Mouse (Mus musculus): Measurements from ENCODE around the gene Fam83c. TPM values are rescaled to one million over a fixed set of nuclear protein-coding genes. Genes with fewer than 3 reads are reported as not detected.
"Not testable (repeated sequence)": the region's sequence is repeated elsewhere in the genome, so short reads cannot be mapped to it uniquely, and the experiment has no call there.

The Fam83c gene
- total RNA-seq (2022): not detected

DNA sequence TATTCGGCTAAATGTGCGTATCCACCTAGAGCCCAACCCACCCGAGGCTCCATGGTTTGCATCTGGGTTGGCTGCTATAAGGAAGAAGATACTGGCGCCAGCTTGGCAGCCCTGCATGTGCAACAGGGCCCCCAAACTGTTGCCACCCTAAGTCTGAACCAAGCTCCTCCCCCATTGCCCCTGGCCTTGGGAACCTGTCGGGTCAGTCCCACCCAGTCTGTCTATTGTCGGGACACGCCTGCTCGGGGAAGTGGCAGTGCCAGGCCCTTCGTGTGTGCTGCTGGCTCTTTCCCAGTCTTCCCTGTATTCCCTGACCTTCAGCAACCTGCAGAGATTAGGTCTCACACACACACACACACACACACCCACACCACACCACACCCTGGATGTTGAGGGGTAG lies at the start of gene Fam83c:
Fam83c (minus strand) TSS at position 123 of the 400 bp plus-strand sequence.
- DNase-seq (ENCODE audit: low spot score in 2 of 2): no peak

DNA sequence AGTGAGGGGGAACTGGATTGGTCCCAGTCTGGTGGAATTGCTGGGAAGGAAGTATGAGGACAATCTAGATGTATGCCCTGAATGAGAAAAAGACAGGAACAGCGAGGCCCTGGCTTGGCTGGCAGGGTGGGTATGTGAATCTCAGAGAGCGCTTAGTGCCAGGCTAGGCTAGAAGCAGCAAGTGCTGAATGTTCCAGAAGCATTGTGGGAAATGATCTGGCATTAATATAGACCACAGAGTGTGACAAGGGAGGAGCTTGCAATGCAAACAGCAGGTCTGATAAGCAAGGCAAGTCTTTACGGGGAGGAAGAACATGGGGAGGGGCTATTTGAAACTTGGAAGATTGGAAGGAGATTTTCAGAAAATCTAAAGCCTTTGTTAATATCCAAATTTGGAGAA lies 47.4 kb upstream of the Fam83c start:
- no peak for DNase-seq (ENCODE audit: low spot score in 2 of 2)

DNA sequence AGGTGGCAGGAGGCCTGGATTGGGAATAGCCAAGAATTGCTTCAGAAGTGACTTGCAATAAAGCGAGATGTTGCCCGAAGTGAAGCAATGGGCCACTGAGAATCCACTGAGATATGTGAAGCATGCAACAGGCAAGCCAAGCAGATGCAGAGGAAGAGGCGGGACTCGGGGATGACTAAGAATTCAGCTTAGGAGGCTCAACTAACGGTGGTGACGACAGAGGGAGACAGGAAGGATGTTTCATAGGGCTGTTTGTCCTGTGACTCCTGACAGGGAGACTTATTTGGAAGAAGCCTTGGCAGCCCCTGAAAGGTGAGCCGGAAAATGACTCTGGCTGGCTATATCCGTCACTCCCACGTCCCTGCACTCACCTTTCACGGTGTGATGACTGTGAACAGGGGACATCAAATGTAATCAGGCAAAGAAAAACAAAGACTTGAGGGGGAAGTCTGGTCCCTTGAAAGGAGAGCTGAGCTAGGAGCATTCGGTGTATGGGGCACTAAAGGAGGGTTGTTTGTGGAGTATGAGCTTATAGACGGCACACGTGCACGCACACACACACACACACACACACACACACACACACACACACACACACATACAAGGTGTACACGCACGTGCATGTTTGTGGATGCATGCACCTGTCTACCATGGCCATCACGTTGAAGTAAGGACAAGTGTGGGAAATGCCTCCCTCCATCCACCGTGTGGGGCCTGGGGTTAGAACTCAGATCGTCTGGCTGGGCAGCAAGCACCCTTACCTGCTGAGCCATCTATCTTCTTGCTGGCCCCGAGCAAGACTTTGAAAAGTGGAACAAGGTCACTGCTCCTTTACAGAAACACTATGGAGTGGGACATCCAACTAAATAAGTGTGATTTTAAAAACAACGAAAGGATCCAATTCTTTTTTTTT lies 44.6 kb upstream of the Fam83c start:
- no peak for DNase-seq (ENCODE audit: low spot score in 2 of 2)

DNA sequence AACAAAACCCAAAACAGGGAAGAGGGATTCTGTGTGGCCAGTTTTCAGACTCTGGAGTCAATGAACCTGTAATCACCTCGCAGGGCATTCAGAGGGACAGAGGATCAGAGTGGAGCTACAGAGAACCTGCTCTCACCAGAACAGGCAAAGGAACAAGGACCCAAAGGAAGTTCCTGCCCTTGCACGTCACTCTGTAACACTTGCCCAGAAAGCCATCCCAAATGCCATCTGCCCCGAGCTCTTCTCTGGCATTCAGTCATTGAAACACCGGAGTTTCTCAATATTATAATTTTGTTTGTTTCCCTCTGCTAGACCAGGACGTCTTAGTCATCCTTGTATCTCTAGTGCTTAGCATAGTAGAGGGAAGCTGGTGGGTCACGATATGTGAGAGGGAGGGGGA lies 39.0 kb upstream of the Fam83c start:
- no peak for DNase-seq (ENCODE audit: low spot score in 2 of 2)

DNA sequence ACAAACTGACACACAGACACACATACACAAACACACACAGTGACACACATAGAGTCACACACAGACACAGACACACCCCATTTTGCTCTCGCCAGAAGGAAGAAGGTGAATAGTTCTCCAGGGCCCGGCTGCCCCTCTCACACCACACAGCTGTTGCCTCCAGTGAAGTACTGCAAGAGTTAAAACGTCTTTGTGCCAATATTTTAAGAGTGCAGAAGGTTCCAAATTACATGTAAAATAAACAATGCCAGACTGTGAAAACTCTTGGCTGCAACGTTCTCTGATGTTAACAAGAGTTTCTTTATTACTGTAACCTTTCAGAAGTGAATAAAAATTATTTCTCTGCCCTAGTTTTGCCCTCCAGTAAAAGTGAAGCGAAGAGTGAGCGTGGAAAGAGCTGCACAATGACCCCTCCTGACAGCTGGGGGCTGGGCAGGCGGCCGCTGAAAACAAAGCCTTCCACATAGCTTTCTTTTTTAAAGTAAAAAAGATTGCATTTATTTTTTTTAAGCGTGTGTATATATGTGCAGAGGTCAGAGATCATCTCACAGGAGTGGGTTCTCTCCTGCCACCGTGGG lies 38.4 kb upstream of the Fam83c start:
- no peak for DNase-seq (ENCODE audit: low spot score in 2 of 2)

DNA sequence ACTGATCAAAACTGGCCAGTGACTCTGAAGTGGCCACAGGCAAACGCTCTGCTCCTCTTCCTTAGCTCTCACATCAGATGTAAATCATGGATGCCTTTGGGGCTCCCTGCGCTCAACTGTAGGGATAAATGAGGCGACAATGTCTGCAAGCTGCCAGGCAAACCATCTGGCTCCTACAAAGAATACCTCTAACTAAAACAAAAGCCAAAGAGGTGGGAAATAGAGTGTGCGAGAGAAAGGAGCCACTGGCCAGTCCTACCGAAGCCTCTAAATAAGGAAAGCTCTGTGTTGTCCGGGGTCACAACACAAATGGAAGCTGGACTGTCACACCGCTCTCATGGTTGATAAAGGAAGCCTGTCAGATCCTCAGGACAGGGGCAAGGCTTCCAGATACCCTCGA lies 37.8 kb upstream of the Fam83c start:
- no peak for DNase-seq (ENCODE audit: low spot score in 2 of 2)

DNA sequence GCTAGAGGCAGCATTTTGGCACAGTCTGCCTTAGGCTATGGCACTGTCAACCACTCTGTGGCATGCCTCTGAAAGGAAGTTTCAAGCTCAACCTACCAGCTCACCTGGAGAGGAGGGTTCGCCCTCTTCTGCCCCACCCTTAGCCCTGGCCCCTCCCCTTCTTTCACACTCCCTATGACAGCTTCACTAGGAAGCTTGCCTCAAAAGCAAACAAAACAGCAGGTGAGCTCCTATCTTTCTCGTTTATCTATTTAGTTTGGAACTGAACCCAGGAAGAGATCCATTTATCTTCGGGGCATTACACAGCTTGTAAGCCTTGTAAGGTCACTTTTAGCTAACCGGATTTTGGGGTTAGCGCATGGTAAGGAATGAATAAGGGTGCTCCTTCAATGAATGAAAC lies 35.1 kb upstream of the Fam83c start:
- DNase-seq (ENCODE audit: low spot score in 2 of 2): no peak

DNA sequence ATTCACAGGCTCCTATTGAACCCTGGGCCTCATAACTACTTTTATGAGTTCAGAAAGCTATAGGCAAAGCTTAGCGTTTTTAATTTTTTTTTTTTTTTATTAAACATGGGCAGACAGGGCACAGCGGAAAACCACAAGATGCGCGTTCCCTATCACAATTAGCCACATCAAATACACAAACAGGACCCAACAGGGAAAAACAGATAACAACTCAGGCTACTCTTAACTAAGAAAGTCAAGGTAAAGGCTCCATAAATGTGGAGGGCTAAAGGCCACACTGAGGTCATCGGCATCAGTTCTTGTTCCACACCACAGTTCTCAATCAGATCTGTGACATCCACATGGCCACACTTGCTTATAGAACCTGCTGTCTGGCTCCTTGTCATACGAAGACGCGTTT lies 33.7 kb upstream of the Fam83c start:
- DNase-seq (ENCODE audit: low spot score in 2 of 2): no peak

DNA sequence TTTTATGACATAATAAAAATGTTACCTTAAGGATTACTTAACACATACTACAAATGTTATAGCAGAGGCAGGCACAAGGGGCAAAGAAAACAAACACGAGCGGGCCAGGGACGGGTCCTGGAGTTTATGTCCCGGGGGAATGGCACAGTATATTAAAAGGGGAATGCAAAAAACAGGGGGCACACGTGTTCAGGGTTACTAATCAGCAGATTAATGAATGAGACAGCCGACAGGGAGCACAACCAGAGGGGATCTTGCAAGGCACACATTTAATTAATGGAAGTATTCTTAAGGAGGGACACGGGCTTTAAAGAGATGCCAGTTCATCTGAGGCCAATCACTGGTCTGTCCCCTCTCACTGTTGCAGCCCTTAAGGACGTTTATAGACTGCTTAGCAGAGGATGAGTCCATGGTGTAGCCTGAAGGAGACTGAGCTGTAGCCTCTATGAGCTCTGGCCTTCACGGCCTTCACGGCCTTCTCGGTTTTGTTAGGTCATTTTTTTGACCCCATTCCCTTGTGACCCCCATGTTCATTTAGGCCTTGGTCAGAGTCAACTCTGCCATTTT lies 28.7 kb upstream of the Fam83c start:
- DNase-seq (ENCODE audit: low spot score in 2 of 2): no peak

DNA sequence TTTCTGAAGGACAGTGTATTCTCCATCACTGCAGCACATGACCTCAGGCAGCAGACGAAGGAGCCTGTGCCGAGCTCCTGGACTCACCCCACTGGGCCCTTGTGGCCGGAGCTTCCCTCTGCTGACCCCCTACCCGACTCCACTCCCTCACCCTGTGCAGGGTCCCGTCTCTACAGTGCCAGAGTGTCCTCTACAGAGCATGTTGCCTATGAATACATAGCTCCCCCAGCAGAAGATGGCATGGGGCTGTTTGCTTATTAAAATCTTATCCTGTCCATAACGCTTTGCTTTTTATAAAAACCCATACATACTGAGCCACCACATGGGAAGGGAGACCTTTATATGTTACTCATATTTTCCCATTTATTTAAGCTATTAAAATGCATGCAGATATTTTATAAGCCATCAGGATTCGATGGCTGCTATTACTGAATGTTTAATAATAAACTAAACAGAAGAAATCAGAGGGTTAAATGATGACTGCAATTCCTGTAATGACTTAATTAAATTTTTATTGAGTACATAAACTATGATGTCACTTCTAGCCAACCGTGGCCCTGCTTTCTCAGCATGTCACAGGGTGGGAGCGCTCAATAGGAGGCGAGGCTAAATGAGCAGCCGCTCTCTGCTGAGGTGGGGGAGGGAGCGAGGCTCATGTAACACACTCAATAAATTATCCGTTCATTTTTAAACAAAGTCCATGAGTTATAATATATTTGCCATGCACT lies 28.1 kb upstream of the Fam83c start:
- no peak for DNase-seq (ENCODE audit: low spot score in 2 of 2)

DNA sequence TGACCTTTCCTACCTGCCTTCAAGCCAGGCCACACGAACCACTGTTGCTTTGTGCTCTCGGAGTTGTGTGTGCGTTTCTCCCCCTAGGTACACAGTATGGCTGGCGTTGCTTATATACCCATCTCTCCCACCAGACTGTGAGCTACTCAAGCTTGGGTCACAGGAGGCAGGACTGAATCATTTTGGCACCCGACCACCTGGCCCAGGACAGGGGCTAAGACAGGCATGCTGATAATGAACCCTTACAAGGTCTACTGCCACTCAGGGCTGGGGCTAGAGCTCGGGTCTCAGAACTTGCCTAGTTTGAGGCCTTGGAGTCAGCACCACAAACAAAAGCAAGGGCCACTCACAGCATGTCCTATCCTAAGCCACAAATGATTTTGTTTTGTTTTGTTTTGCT lies 26.9 kb upstream of the Fam83c start:
- no peak for DNase-seq (ENCODE audit: low spot score in 2 of 2)

DNA sequence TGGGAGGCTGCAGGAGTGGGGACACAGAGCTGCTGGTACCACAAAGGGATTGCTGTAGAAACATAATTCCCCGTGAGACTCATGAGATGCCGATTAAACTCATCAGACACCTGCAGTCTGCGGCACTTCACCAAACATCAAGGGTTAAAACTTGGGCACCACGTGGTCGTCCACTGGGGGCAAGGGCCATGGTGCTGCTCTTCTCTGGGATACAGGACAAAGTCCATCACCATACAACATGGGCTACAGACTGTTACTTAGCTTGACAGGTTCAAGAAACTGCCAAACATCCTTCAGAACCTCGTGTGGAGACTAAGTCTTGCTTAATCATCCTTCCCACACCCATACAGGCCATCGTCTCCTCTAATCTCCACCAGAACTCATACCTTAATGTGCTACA lies 25.4 kb upstream of the Fam83c start:
- DNase-seq (ENCODE audit: low spot score in 2 of 2): no peak

DNA sequence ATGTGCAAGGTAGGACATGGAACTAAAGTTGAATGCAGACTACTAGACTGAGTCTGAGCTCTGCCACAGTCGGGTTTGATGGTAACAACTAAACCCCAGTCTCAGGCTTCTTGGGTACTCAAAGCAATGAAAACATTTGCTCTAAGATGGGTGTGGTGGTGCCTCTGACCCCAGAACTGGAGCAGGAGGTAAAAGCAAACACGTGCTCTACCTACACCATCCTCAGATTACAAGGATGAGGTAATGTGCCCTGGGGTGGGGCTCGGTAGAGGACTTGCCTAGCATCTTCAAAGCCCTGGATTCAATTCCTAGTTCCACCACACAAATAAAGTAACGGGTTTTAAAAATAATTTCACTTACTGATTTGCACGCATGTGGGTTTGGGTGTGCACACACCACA lies 17.9 kb upstream of the Fam83c start:
- no peak for DNase-seq (ENCODE audit: low spot score in 2 of 2)

DNA sequence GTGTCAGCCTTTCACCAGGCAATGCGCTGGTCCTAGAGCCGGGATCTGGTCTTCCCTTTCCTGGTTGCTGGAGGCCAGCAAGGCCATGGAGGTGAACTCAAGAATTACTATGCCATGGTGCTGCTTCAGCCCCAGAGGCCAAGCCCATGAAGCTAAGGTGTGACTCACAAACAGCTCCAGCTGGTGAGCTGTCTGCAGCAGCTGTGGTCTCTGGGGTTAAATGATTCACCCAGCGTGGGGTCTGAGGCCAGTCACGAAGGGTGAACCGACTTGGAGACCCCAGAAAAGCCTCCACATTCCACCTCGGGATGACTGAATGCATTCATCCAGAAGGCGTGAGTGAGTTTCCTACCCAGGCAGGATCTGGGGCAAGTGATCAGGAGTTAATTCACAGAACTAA lies 15.5 kb upstream of the Fam83c start:
- DNase-seq (ENCODE audit: low spot score in 2 of 2): no peak

DNA sequence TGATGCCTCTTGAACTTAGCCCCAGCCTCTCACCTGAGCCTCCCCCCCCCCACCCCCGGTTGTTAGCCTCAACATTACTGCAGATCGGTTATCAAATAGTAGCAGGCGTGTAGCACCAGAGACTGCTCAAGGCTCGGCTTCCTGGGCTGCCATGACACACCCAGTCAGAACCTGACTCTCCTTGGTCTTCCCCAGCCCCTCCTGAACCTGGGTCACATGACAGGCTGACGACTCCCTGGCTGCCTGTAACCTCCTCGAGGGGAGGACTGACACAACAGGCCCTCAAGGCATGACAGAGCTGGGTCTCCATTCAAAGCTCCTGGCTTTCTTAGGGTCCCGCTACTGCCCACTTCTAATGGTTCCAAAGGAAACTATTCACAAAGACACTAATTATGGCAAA lies 14.8 kb upstream of the Fam83c start:
- no peak for DNase-seq (ENCODE audit: low spot score in 2 of 2)

DNA sequence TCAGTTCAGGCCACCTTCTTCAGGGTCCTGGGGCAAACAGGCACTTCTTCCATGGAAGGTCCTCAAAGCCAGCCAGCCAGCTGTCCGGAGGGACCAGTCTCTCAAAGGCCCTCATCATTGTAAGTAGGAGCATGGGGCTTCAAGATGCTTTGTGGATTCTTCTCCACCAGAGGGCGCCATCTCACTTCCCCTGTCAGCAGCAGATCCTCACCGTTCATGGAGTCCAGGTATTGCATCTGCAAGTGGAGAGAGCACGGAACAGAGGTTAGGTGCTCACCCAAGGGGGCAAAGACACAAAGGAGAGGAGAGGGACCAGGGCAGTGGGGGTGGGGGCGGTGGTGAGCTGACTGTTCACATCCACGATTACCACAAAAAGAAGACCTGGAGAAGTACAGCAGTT lies 13.6 kb upstream of the Fam83c start:
- DNase-seq (ENCODE audit: low spot score in 2 of 2): peak; percentile 57 to 82

DNA sequence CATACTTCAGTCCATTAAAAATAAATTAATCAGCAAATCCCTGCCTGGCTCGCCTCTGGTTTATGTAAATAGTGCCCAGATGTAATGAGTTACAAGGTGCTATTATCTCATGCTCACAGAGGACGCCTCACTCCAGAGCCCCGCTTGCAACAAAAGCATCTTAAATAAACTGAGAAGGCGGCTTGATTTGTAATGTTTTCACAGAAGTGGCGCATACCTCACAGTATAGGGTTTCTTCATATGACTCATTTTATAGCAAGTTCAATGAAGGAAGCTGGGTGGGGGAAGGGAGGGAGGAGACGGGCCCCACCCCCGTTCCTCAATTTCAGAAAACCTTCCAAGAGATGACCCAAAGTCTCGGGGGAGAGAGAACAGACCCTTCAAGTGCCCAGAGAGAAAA lies 12.3 kb upstream of the Fam83c start:
- DNase-seq (ENCODE audit: low spot score in 2 of 2): no peak

DNA sequence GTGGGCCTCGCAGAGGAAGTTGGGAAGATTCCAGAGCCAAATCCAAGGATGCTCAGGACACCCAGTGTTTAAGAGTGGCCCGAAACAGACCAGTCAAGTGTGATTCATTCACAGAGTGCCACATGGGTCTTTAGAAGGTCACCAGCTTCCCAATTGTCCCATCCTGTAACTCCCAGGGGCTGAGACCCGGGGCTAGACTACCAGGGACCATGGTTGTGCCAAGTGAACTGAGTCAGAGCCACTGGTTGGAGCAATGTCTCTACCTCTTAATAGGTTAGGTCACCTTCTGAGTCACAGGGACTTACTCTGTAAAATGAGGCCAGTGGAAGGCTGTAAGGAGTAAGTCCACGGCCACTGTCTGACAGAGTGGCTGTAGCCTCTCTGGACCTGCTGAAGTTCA lies 4.3 kb upstream of the Fam83c start:
- DNase-seq (ENCODE audit: low spot score in 2 of 2): no peak

DNA sequence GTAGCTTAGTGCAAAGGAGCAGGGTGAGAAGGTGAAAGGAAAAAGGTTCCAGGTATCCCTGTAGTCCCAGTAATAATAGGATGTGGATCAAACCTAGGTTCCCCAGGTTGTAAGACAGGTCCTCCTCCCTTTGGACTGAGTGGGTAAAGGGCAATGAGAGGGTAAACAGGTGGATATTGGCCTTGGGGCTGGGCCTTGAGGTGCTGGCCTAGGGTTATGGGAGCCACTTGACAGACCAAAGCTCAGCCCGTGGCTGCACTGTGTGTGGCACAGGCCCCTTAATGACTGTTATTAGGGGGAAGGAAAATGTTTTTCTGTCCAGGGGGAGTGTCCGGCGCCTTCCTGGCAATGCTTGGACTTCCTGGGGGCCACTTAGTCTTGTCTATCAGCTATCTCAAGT lies 3.3 kb upstream of the Fam83c start:
- no peak for DNase-seq (ENCODE audit: low spot score in 2 of 2)

DNA sequence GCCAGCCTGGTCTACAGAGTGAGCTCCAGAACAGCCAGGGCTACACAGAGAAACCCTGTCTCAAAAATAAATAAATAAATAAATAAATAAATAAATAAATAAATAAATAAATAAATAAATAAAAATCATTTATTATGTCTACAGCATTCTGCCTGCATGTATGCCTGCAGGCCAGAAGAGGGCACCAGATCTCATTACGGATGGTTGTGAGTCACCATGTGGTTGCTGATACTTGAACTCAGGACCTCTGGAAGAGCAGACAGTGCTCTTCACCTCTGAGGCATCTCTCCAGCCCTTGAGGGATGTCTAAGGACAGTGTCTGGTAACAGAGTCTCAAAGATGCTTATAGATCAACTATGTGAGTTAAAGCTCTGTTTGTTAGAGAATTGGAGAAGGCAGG lies 2.6 kb downstream of the Fam83c start:
- not testable (repeated sequence) for DNase-seq (ENCODE audit: low spot score in 2 of 2)

DNA sequence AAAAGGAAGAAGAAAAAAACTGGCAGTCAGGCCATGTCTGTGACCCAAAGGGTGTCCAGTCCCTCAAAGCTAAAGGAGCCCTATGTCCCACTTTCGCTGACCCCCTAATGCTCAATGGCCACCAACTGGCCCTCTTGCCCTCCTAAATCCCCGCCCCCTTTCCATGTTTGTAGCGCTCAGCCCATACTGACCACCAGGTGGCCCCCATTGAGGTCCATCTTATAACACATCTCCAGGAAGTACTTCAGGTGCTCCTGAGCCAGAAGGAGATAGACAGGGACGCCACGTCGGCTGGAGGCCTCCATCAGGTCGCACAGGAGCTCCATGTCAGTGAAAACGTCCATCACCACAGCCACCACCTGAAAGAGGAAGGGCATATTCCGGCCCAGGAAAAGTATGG lies 3.4 kb downstream of the Fam83c start:
- no peak for DNase-seq (ENCODE audit: low spot score in 2 of 2)

DNA sequence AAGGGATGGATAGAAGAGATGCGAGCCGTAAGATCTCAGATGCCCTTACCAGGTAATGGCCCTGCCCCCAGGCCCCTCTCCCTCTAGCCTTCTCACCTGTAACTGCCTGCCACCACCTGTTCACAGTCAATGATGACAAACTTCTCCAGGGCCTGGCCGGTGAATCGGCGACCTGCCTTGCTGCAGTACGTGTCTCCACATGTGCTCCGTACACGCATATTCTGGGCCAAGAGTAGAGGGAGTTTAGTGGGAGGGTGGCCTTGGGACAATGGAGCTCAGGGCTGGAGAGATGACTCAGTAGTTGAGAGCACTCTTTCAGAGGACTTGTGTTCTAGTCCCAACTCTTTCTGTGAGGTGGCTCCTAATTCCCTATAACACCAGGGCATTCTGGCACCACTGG lies 3.8 kb downstream of the Fam83c start:
- DNase-seq (ENCODE audit: low spot score in 2 of 2): no peak

All from layer of hippocampus, adult 8-10 months (tissue).